ENCODE assay signal across 17 mouse cellular contexts in the genomic region with DNA sequence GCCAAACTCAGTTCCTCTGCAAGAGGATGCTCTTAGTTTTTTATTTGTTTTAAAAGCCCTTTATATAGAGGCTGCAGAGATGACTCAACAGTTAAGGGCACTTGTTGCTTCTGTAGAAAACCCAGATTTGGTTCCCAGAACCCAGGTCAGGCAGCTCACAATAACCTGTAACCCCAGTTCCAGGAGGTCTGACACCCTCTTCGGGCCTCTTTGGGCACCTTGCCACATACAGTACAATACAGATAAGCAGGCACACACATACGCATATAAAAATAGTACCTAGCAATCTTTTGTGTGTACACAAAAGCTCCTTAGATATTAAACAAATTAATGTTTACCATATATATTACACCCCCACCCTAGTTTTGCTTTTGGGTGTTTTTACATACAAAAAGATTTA.
DNase-seq lines count a peak whose midpoint lies in the region; ATAC-seq and TF ChIP-seq lines count a peak whose summit lies in the region.
"Had no signal": no experiment of that assay in that cellular context is flagged by ENCODE, and none has a peak within 500 bp of the region (broad histone marks: within the 10 kb centered on the region; RNA-seq: fewer than 3 reads in every experiment).

No protein-coding gene starts in this region.

- ATAC-seq in stomach, postnatal 0 days (ENCODE audit: low FRiP score, low TSS enrichment) = peak; percentile 59; the same call in 1 of the 2 replicates
- ATAC-seq: forebrain, embryonic 15.5 days; intestine, embryonic 15.5 days had no signal

- no peak overlapping the region for H3K27ac ChIP-seq in MEL (ENCODE audit: control insufficient read depth, low read depth, low read length)
- H3K27ac ChIP-seq in stomach, postnatal 0 days (replicated peaks) = no peak overlapping the region
- H3K27ac ChIP-seq: embryonic facial prominence, embryonic 12.5 days; forebrain, embryonic 15.5 days; hindbrain, embryonic 13.5 days; intestine, embryonic 15.5 days had no signal

- H3K9ac ChIP-seq in MEL (ENCODE audit: control insufficient read depth, low read depth, low read length, poor library complexity, severe bottlenecking) = no peak overlapping the region
- no peak overlapping the region for H3K9ac ChIP-seq in stomach, postnatal 0 days (ENCODE audit: low read length)
- H3K9ac ChIP-seq: embryonic facial prominence, embryonic 12.5 days; forebrain, embryonic 15.5 days; hindbrain, embryonic 13.5 days; intestine, embryonic 15.5 days had no signal

- no peaks in the 10 kb centered on the region for H3K4me1 ChIP-seq in MEL (ENCODE audit: control insufficient read depth in 1 of 2, insufficient read depth in 2 of 2, low read length in 2 of 2)
- H3K4me1 ChIP-seq in stomach, postnatal 0 days (replicated peaks; ENCODE audit: control insufficient read depth, insufficient read depth) = no peaks in the 10 kb centered on the region

- no peak for TF ChIP-seq RAD21 in MEL (IDR thresholded peaks at IDR 0.05; ENCODE audit: low read depth, low read length)

- no peaks in the 10 kb centered on the region for H3K9me3 ChIP-seq in MEL (replicated peaks; ENCODE audit: insufficient read depth, low read length)
- no peaks in the 10 kb centered on the region for H3K9me3 ChIP-seq in stomach, postnatal 0 days (ENCODE audit: control insufficient read depth, low read length)
- H3K9me3 ChIP-seq: embryonic facial prominence, embryonic 12.5 days; forebrain, embryonic 15.5 days; hindbrain, embryonic 13.5 days; intestine, embryonic 15.5 days had no signal

- WGBS in stomach, postnatal 0 days = 42% methylated on average over 2 of the region's 2 CpGs

- H3K36me3 ChIP-seq in MEL (ENCODE audit: control insufficient read depth in 1 of 2, insufficient read depth in 2 of 2, low read length in 2 of 2) = no peaks in the 10 kb centered on the region
- H3K36me3 ChIP-seq in stomach, postnatal 0 days (ENCODE audit: control insufficient read depth, insufficient read depth, low read length) = no peaks in the 10 kb centered on the region
- H3K36me3 ChIP-seq: embryonic facial prominence, embryonic 12.5 days; forebrain, embryonic 15.5 days; hindbrain, embryonic 13.5 days; intestine, embryonic 15.5 days had no signal

- TF ChIP-seq POLR2A in MEL (IDR thresholded peaks at IDR 0.05; ENCODE audit: control insufficient read depth in 1 of 2, insufficient read depth in 1 of 2, low read depth in 1 of 2, low read length in 2 of 2, poor library complexity in 1 of 2) = no peak

- H3K79me2 ChIP-seq in MEL (ENCODE audit: control insufficient read depth, insufficient read depth, low read length, poor library complexity) = no peaks in the 10 kb centered on the region

- DNase-seq in heart, adult 8-10 months (ENCODE audit: low spot score) = peak; percentile 37
- DNase-seq in heart, postnatal 25 days (ENCODE audit: low spot score) = no peak
- DNase-seq in MEL (ENCODE audit: low read depth, low spot score) = peak; percentile 3
- DNase-seq in heart, postnatal 10 days = peak; percentile 69 to 79
- peak; percentile 79 for DNase-seq in stomach, postnatal 0 days (ENCODE audit: low spot score)
- DNase-seq in cerebellum, adult 11 months = no peak
- DNase-seq: adrenal gland, adult 2 months; adrenal gland, postnatal 25 days; cerebellum, adult 8-10 months; cerebellum, postnatal 14 days; gastrocnemius, postnatal 36 days; kidney, adult 18-20 months had no signal

- no peak overlapping the region for H3K4me3 ChIP-seq in MEL (ENCODE audit: control insufficient read depth in 1 of 2, insufficient read depth in 1 of 2, low read depth in 2 of 2, low read length in 2 of 2)
- no peak overlapping the region for H3K4me3 ChIP-seq in stomach, postnatal 0 days (ENCODE audit: low read depth, low read length)
- H3K4me3 ChIP-seq: embryonic facial prominence, embryonic 12.5 days; forebrain, embryonic 15.5 days; hindbrain, embryonic 13.5 days; intestine, embryonic 15.5 days had no signal

- H3K27me3 ChIP-seq in MEL (ENCODE audit: control insufficient read depth in 1 of 2, insufficient read depth in 2 of 2, low read length in 2 of 2) = no peaks in the 10 kb centered on the region; a peak in 2 of 4 replicates
- H3K27me3 ChIP-seq in stomach, postnatal 0 days (ENCODE audit: control insufficient read depth, insufficient read depth, low read length) = no peaks in the 10 kb centered on the region
- H3K27me3 ChIP-seq: CH12.LX; embryonic facial prominence, embryonic 12.5 days; forebrain, embryonic 15.5 days; hindbrain, embryonic 13.5 days; intestine, embryonic 15.5 days had no signal

- intact Hi-C loops in heart, postnatal 25 days (cut with DNase I) = no loop called here
- intact Hi-C loops in heart, postnatal 10 days (cut with DNase I) = no loop called here

- no peak for TF ChIP-seq CTCF in MEL (IDR thresholded peaks at IDR 0.05 in 2 of 3, conservative IDR thresholded peaks at IDR 0.05 in 1 of 3; ENCODE audit: control insufficient read depth in 1 of 3, insufficient read depth in 1 of 3, low read depth in 2 of 3, low read length in 3 of 3, poor library complexity in 1 of 3, severe bottlenecking in 1 of 3)
- TF ChIP-seq CTCF in stomach, postnatal 0 days (IDR thresholded peaks at IDR 0.05; ENCODE audit: low read depth) = no peak

- no peak overlapping the region for H3K4me2 ChIP-seq in stomach, postnatal 0 days (replicated peaks; ENCODE audit: low read depth)
- H3K4me2 ChIP-seq: embryonic facial prominence, embryonic 12.5 days; forebrain, embryonic 15.5 days; hindbrain, embryonic 13.5 days; intestine, embryonic 15.5 days had no signal

- TF ChIP-seq EP300 in MEL (IDR thresholded peaks at IDR 0.05; ENCODE audit: low read depth in 1 of 2, low read length in 2 of 2) = no peak
- no peak for TF ChIP-seq EP300 in stomach, postnatal 0 days (optimal IDR thresholded peaks at IDR 0.05)

TF ChIP-seq in MEL, 35 proteins besides CTCF, POLR2A, EP300 and RAD21:
- no peak for TF ChIP-seq MEF2A (IDR thresholded peaks at IDR 0.05; ENCODE audit: extremely low read depth, insufficient replicate concordance, low read depth, low read length, poor library complexity, severe bottlenecking)
- TF ChIP-seq ETS1 (IDR thresholded peaks at IDR 0.05; ENCODE audit: low read depth, low read length) = no peak
- TF ChIP-seq MAFK (IDR thresholded peaks at IDR 0.05; ENCODE audit: borderline replicate concordance, low read depth, low read length) = no peak
- TF ChIP-seq TCF12 (IDR thresholded peaks at IDR 0.05; ENCODE audit: low read depth, low read length) = no peak
- no peak for TF ChIP-seq SIN3A (IDR thresholded peaks at IDR 0.05; ENCODE audit: low read length)
- no peak for TF ChIP-seq POLR2AphosphoS5 (IDR thresholded peaks at IDR 0.05; ENCODE audit: borderline replicate concordance, low read depth, low read length)
- no peak for TF ChIP-seq RCOR1 (IDR thresholded peaks at IDR 0.05; ENCODE audit: low read depth, low read length)
- no peak for TF ChIP-seq CHD1 (IDR thresholded peaks at IDR 0.05; ENCODE audit: low read depth, low read length)
- no peak for TF ChIP-seq UBTF (IDR thresholded peaks at IDR 0.05; ENCODE audit: borderline replicate concordance, insufficient read depth, low read depth, low read length)

Comparison
In these comparisons a context has a peak if more than half of its experiments do, and no peak if none do; other contexts are left out.
1. DNase-seq: peak in heart, adult 8-10 months (single experiment), MEL (single experiment), heart, postnatal 10 days (2 of 2) and stomach, postnatal 0 days (single experiment); none in heart, postnatal 25 days (single experiment) and cerebellum, adult 11 months (single experiment).